Mouse (Mus musculus): Measurements from ENCODE around the gene Eea1. TPM values are rescaled to one million over a fixed set of nuclear protein-coding genes. Genes with fewer than 3 reads are reported as not detected.
"Not testable (repeated sequence)": the region's sequence is repeated elsewhere in the genome, so short reads cannot be mapped to it uniquely, and the experiment has no call there.

Gene Eea1
- total RNA-seq, 1 experiment: 12.4 TPM

GRCm38 (mm10) chr10:95923263-95924217 lies 16.9 kb upstream of the Eea1 start:
- Histone ChIP-seq H3K4me1 (ENCODE audit: control insufficient read depth in 2 of 2, insufficient read depth in 2 of 2, low read length in 2 of 2, poor library complexity in 1 of 2) (no peaks in the 10 kb centered on the region), H3K36me3 (ENCODE audit: control insufficient read depth, insufficient read depth, low read length, poor library complexity, severe bottlenecking) (no peaks in the 10 kb centered on the region), H3K9ac (ENCODE audit: insufficient read depth, low read depth, low read length, poor library complexity, severe bottlenecking) (no peak overlapping the region), H3K27ac (ENCODE audit: insufficient read depth, low read depth, low read length, poor library complexity, severe bottlenecking) (no peak overlapping the region), H3K4me3 (ENCODE audit: insufficient read depth in 1 of 2, low read depth in 1 of 2, low read length in 2 of 2, poor library complexity in 1 of 2, severe bottlenecking in 1 of 2) (no peak overlapping the region), H3K9me3 (ENCODE audit: control insufficient read depth, insufficient read depth, low read depth, low read length) (no peaks in the 10 kb centered on the region)
- no peak for TF ChIP-seq CHD2 (IDR thresholded peaks at IDR 0.05; ENCODE audit: low read depth, low read length)
- no peak for TF ChIP-seq HCFC1 (IDR thresholded peaks at IDR 0.05; ENCODE audit: borderline replicate concordance, insufficient read depth, low read length)
- peak; percentile 81 for TF ChIP-seq MAFK (IDR thresholded peaks at IDR 0.05; ENCODE audit: insufficient read depth, low read depth, low read length)
- TF ChIP-seq ZNF384 (IDR thresholded peaks at IDR 0.05; ENCODE audit: low read depth, low read length): no peak
- DNase-seq (ENCODE audit: low read depth, low spot score): no peak
- in situ Hi-C loops (cut with MboI; ENCODE audit: low sequenced_read_pairs in 2 of 2, unreplicated experiment in 2 of 2): no loop called here

- H3K4me3 ChIP-seq (ENCODE audit: insufficient read depth in 1 of 2, low read depth in 1 of 2, low read length in 2 of 2, poor library complexity in 1 of 2, severe bottlenecking in 1 of 2); H3K27ac ChIP-seq (ENCODE audit: insufficient read depth, low read depth, low read length, poor library complexity, severe bottlenecking); H3K9ac ChIP-seq (ENCODE audit: insufficient read depth, low read depth, low read length, poor library complexity, severe bottlenecking); in situ Hi-C loops (cut with MboI; ENCODE audit: low sequenced_read_pairs in 2 of 2, unreplicated experiment in 2 of 2); H3K9me3 ChIP-seq (ENCODE audit: control insufficient read depth, insufficient read depth, low read depth, low read length); H3K4me1 ChIP-seq (ENCODE audit: control insufficient read depth in 2 of 2, insufficient read depth in 2 of 2, low read length in 2 of 2, poor library complexity in 1 of 2); H3K36me3 ChIP-seq (ENCODE audit: control insufficient read depth, insufficient read depth, low read length, poor library complexity, severe bottlenecking); DNase-seq (ENCODE audit: low read depth, low spot score): not testable (repeated sequence)
Observed at GRCm38 (mm10) chr10:95933631-95934030, 6.8 kb upstream of the Eea1 start.

GRCm38 (mm10) chr10:95940901-95941767 lies 684 bp downstream of the Eea1 start:
- H3K9me3 ChIP-seq (ENCODE audit: control insufficient read depth, insufficient read depth, low read depth, low read length): no peaks in the 10 kb centered on the region
- H3K36me3 ChIP-seq (ENCODE audit: control insufficient read depth, insufficient read depth, low read length, poor library complexity, severe bottlenecking): no peaks in the 10 kb centered on the region
- TF ChIP-seq ZC3H11A (IDR thresholded peaks at IDR 0.05; ENCODE audit: borderline replicate concordance, low read depth, low read length) (no peak), ZNF384 (IDR thresholded peaks at IDR 0.05; ENCODE audit: low read depth, low read length) (no peak), HCFC1 (IDR thresholded peaks at IDR 0.05; ENCODE audit: borderline replicate concordance, insufficient read depth, low read length) (peak; percentile 14; the same call in 1 of the 2 replicates), MAFK (IDR thresholded peaks at IDR 0.05; ENCODE audit: insufficient read depth, low read depth, low read length) (no peak), CHD2 (IDR thresholded peaks at IDR 0.05; ENCODE audit: low read depth, low read length) (no peak)
- peak; percentile 17 for DNase-seq (ENCODE audit: low read depth, low spot score)
- peak overlapping the region; percentile 63 for H3K9ac ChIP-seq (ENCODE audit: insufficient read depth, low read depth, low read length, poor library complexity, severe bottlenecking)
- peaks cover 0 to 3% of the 10 kb centered on the region in 2 experiments; a peak in 1 of 4 replicates for H3K4me1 ChIP-seq (ENCODE audit: control insufficient read depth in 2 of 2, insufficient read depth in 2 of 2, low read length in 2 of 2, poor library complexity in 1 of 2)
- in situ Hi-C loops (cut with MboI; ENCODE audit: low sequenced_read_pairs in 2 of 2, unreplicated experiment in 2 of 2): no loop called here
- H3K4me3 ChIP-seq (ENCODE audit: insufficient read depth in 1 of 2, low read depth in 1 of 2, low read length in 2 of 2, poor library complexity in 1 of 2, severe bottlenecking in 1 of 2): peak overlapping the region; percentile 81 to 96
- H3K27ac ChIP-seq (ENCODE audit: insufficient read depth, low read depth, low read length, poor library complexity, severe bottlenecking): no peak overlapping the region

- TF ChIP-seq ZNF384 (IDR thresholded peaks at IDR 0.05; ENCODE audit: low read depth, low read length) (no peak), ZC3H11A (IDR thresholded peaks at IDR 0.05; ENCODE audit: borderline replicate concordance, low read depth, low read length) (no peak), MAFK (IDR thresholded peaks at IDR 0.05; ENCODE audit: insufficient read depth, low read depth, low read length) (no peak), HCFC1 (IDR thresholded peaks at IDR 0.05; ENCODE audit: borderline replicate concordance, insufficient read depth, low read length) (no peak), CHD2 (IDR thresholded peaks at IDR 0.05; ENCODE audit: low read depth, low read length) (no peak)
- Histone ChIP-seq H3K9me3 (ENCODE audit: control insufficient read depth, insufficient read depth, low read depth, low read length) (no peaks in the 10 kb centered on the region), H3K36me3 (ENCODE audit: control insufficient read depth, insufficient read depth, low read length, poor library complexity, severe bottlenecking) (no peaks in the 10 kb centered on the region), H3K4me3 (ENCODE audit: insufficient read depth in 1 of 2, low read depth in 1 of 2, low read length in 2 of 2, poor library complexity in 1 of 2, severe bottlenecking in 1 of 2) (no peak overlapping the region), H3K27ac (ENCODE audit: insufficient read depth, low read depth, low read length, poor library complexity, severe bottlenecking) (no peak overlapping the region), H3K4me1 (ENCODE audit: control insufficient read depth in 2 of 2, insufficient read depth in 2 of 2, low read length in 2 of 2, poor library complexity in 1 of 2) (peaks cover 0 to 3% of the 10 kb centered on the region in 2 experiments; a peak in 1 of 4 replicates), H3K9ac (ENCODE audit: insufficient read depth, low read depth, low read length, poor library complexity, severe bottlenecking) (no peak overlapping the region)
- DNase-seq (ENCODE audit: low read depth, low spot score): no peak
- in situ Hi-C loops (cut with MboI; ENCODE audit: low sequenced_read_pairs in 2 of 2, unreplicated experiment in 2 of 2): no loop called here
Observed at GRCm38 (mm10) chr10:95941768-95942425, 1.4 kb downstream of the Eea1 start.

Data from ES-E14 (cell line).